Mouse (Mus musculus): ENCODE data around the gene Erp29.
"Not testable (repeated sequence)": the region's sequence is repeated elsewhere in the genome, so short reads cannot be mapped to it uniquely, and the experiment has no call there.

Erp29 gene

DNA sequence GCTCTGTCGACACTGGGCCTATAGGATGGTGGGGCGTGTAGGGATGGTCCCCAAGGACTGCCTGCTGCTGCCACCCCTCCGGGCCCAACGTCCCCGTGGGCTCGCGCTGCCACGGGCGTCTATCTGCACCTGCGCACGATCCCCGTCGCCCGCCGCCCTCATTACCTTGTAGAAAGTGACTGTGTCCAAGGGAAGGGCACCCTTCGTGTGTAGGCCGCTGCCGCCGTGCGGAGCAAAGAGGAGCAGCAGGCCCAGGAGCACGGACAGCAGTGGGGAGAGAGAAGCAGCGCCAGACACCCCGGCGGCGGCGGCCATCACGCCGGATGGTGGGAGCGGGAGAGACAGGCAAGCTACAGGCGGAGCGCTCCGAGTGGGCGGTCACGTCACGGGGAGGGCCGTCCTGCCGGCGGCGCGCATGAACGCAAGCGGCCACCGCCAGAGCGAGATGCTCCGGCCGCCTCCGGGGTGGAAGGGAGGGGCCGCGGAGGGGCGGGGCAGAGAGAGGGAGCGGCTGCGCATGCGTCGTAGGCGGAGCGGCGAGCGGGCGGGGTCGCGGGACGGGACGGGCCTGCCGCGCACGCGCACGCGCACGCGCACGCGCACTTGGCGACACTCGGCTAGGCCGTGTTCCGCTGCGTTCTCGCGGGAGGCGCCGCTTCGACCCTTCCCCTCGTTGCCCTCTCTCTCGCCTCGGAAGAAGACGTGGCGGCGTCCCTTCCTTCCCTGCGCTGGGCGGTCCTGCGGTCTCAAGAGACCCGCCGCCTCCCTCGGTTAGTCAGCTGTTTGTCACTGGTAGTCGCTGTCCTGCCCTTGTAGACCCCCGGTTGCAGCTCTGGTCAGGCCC lies at the start of gene Erp29:
Gene Erp29 (minus strand): TSS at position 481 of the 844 bp plus-strand sequence.
- peak; percentile 96 for DNase-seq (ENCODE audit: low spot score)

- not testable (repeated sequence) for DNase-seq (ENCODE audit: low spot score)
These were observed 49.2 kb upstream of the Erp29 start for GRCm38 (mm10) chr5:121501424-121501996.

GRCm38 (mm10) chr5:121500719-121501118 lies 48.4 kb upstream of the Erp29 start:
- DNase-seq (ENCODE audit: low spot score): no peak

DNA sequence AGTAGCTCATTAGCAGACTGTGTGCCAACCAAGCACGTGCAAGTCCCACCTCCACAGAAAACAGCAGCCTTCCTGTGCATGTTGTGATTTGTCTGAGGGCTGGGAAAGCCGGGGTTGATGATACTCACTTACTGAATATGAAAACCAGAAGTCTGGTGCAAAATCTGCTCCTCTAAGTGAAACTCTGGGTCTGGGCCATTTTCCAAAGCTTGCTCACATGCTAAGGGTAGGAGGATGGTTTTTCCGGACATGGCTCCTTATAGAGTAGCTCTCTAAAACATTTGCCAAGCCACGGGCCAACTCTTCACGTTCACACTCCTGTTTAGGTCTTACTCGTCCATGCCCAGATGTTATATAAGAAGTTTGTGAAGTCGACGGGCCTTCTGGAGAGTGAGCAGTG lies 41.0 kb upstream of the Erp29 start:
- DNase-seq (ENCODE audit: low spot score): no peak

GRCm38 (mm10) chr5:121484801-121485200 lies 32.5 kb upstream of the Erp29 start:
- no peak for DNase-seq (ENCODE audit: low spot score)

DNA sequence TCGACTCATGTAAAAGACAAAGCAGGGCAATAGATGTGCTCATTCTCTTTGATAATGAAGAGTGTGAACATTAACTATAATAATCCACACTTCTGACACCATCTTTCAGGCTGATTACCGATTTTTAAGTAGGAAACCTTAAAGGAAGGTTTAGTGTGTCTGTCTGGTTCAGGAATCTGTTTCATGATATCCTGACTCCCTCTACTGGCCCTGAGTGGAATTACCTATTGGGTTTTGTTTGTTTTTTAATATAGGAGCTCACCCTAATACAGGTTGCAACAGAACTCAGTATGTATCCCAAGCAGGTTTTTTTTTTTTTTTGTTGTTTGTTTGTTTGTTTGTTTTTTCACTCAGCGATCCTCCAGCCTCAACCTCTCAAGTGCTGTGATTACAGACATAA lies 25.4 kb upstream of the Erp29 start:
- DNase-seq (ENCODE audit: low spot score): no peak

DNA sequence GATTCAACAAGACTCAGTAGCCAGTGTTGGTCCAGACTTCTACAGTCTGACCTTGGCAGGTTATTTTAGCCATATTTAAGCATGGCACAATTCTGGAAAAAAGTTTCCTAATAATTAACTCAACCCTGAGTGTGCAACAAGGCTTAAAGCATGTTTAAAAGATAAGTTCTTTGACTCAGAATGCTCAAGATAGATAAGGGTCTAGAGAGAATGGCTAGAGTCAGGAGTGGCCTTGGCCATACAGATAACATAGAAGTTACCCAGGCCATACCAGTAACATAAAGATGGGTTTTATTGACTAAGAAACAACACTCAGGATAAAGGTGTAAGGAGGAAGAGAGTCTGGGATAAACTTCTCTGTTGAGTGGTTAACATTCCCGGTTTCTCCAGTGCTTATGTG lies 23.7 kb upstream of the Erp29 start:
- no peak for DNase-seq (ENCODE audit: low spot score)

- no peak for DNase-seq (ENCODE audit: low spot score)
These were observed 22.3 kb upstream of the Erp29 start for GRCm38 (mm10) chr5:121474610-121475009.

DNA sequence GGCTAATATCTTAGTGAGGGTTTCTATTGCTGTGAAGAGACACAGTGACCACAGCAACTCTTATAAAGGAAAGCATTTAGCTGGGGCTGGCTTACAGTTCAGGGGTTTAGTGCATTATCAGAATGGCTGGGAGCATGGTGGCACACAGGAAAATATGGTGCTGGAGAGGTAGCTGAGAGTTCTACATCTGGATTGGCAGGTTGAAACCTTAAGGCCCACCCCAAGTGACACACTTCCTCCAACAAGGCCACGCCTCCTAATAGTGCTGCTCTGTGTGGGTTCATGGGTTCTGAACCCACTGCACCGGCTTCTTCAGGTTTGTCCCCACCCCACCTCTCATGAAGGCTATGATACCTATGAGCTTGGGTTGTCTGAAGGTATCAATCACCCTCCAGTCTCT lies 20.1 kb upstream of the Erp29 start:
- no peak for DNase-seq (ENCODE audit: low spot score)

- DNase-seq (ENCODE audit: low spot score): no peak
These were observed 17.3 kb upstream of the Erp29 start for GRCm38 (mm10) chr5:121469566-121469965.

- no peak for DNase-seq (ENCODE audit: low spot score)
These were observed 11.4 kb upstream of the Erp29 start for GRCm38 (mm10) chr5:121463601-121464250.

- DNase-seq (ENCODE audit: low spot score): no peak
These were observed 10.7 kb upstream of the Erp29 start for GRCm38 (mm10) chr5:121462967-121463366.

DNA sequence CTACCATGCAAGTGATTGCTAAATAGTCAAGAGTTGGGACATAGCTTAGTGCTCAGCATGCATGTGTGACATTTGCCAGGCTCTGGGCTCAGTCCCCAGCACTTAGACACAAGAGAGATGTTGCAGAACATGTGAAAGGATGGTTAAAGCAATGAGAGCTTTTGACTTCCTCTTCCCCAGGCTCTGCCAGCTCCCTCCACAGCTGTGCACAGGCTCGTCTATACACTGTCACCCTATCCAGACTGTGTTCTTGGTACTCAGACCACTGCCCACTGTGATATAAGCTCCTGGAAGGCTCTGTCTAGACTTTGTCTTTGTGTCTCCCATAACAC lies 9.8 kb upstream of the Erp29 start:
- DNase-seq (ENCODE audit: low spot score): no peak

DNA sequence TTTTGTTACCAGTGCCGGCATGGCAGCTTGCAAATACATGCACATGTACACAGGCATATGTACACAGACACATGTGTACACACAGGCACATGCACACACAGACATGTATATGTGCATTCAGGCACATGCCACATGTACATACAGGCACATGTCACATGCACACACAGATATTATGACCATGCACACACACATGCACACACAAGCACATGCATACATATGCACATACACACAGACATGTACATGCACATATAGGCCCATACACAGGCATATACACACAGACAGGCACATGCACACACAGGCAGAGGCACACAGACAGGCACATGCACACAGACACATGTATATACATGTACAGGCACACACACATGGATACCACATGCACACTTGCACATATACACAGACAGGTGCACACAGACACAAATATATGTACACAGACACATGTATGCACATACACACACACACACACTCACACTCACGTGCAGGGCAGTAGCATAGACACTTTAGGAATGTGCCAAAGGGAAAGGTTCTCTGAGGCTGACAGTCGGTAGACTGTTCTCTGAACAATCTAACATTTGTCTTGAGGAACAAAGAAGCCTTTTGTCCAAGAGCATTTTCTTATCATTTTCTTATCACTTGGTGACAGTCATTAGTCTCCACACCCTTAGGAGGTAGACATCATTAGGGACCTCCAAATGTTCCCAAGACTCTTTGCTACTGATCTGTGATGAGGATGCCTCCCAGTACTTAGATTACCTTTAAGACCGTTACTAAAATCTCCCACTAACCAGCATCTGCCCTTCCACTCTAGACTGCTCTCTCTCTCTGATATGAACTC lies 9.2 kb upstream of the Erp29 start:
- no peak for DNase-seq (ENCODE audit: low spot score)

- DNase-seq (ENCODE audit: low spot score): no peak
These were observed 3.4 kb upstream of the Erp29 start for GRCm38 (mm10) chr5:121455510-121456265.

DNA sequence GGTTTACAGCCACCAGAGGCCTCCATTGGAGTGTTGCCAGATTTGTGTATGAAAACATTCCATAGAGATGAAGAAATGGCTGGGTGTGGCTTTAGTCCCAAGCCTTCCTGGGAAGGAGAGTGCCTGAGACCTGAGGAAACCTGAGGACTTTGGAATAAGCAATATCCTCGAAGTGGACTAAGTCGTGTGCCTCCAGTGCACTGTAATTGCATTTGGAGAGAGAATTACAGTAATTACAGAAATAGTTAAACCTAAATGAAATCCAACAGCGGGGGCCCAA lies 2.1 kb upstream of the Erp29 start:
- DNase-seq (ENCODE audit: low spot score): no peak

- DNase-seq (ENCODE audit: low spot score): no peak
These were observed 1.6 kb upstream of the Erp29 start for GRCm38 (mm10) chr5:121453743-121454502.

- no peak for DNase-seq (ENCODE audit: low spot score)
These were observed 600 bp upstream of the Erp29 start for GRCm38 (mm10) chr5:121452906-121453305.

DNA sequence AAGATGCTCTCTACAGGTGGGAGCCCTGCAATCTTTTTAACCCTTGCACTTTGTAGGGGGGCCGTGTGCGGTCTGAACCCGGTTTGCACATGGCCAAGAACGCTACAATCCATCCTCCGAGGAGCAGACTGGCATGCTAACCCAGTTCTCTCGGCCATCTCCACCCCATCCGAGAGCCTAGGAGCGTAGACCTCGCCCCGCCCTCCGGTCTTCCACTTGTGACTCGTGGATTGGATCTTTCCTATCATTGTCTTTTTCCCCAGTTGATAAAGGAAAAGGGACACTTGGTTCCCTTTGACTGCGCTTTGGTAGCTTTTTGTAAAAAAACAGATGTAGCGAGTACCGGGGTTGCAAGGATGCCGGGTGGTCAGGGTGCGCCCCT lies 671 bp downstream of the Erp29 start, which contains the start of gene Tmem116:
Gene Tmem116 (plus strand): TSS at position 250 of the 382 bp plus-strand sequence.
- no peak for DNase-seq (ENCODE audit: low spot score)

DNA sequence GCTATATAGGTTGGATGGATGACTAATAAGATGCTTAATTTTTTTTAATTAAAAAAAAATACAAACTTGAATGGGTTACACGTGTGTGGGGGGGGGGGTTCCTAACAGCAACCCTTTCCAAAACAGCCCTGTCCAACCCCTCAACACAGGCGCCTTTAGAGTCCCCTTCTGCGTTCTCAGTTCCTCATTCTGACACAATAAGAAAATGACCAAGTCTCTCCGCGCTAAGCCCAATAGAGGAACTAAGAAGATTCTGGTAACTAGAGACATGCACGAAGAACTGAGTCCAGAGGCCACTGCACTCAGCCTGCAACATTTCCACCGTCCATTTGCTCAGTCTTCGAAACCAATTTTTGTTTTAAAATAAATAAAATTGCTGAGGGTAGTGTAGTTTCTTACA lies 1.1 kb downstream of the Erp29 start:
- DNase-seq (ENCODE audit: low spot score): no peak

- no peak for DNase-seq (ENCODE audit: low spot score)
These were observed 1.8 kb downstream of the Erp29 start for GRCm38 (mm10) chr5:121450476-121450875.
